Mouse (Mus musculus) right cerebral cortex, adult 2 months (tissue): ENCODE data around the gene Ttc17.

Source experiments
- DNase-seq, 2 experiments: peaks; one replicate each; pipeline ENCODE4 v3.0.0; 2021 to 2022; ENCODE audit warnings: low spot score in 2 of 2

Gene Ttc17

GRCm38 (mm10) chr2:94297467-94297866 lies 109.0 kb downstream of the Ttc17 start:
- DNase-seq = no peak

- peak; percentile 80 to 82 for DNase-seq
Measured at GRCm38 (mm10) chr2:94290483-94290882, 116.0 kb downstream of the Ttc17 start.

GRCm38 (mm10) chr2:94289659-94290058 lies 116.8 kb downstream of the Ttc17 start:
- DNase-seq = no peak

DNA sequence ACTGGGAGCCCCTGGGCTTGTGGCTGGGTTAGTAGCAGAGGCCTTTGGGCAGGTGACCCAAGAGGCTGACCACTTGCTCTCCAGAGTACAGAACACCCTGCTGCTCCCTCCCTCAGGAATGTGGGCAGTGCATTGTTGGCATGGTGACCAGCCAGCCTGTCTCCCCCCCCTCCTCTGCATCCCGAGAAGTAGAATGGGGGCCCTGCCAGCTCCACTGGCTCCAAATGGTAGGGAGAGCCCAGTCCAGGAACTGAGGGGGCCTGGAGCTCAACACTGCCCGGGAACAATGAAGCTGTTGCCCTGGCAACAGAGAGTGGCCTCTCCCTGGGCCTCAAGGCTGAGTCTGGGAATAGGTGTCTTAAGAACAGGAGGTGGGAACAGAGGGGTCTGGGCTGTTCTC lies 117.3 kb downstream of the Ttc17 start:
- peak in 1 of 2 experiments; percentile 34 for DNase-seq

DNA sequence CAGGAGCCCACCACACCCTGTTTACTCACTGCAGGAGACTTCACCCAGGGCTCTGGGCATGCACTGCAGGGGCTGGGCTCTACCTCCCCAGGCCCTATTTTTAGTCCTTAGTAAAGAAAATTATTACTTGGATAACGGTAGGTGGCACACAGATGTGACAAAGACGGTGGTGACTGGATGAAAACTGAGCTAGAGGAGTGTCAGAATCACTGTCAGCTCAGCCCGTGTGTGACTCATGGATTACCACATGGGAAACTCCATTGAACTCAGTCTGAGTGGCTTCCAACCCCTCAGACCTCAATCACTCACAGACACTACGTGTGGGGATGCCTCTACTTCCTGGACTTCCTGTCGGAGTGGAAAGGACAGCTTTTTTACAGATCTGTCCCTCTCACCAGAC lies 118.4 kb downstream of the Ttc17 start:
- peak in 1 of 2 experiments; percentile 9 for DNase-seq

DNA sequence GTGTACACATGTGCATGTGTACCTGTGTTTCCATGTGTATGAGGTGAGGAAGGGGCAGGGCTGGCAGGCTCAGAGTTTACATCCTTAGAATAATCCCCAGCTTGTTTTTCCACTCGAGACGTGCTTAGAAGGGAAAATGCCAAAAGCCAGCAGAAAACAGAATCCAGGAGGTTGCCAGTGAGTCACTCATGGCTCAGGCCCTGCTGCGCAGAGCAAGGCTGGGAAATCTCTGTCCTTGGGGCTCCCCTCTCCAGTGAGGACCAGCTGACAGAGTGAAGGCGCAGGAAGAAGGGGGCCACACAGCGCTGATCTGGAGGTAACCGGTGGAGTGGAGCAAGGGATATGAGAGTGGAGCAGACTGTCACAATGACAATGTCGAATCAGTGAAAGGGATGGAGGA lies 119.1 kb downstream of the Ttc17 start:
- DNase-seq = peak in 1 of 2 experiments; percentile 11

- DNase-seq = no peak
Measured at GRCm38 (mm10) chr2:94283526-94283925, 123.0 kb downstream of the Ttc17 start.

- no peak for DNase-seq
Measured at GRCm38 (mm10) chr2:94279596-94279995, 126.9 kb downstream of the Ttc17 start.

GRCm38 (mm10) chr2:94276103-94276502 lies 130.4 kb downstream of the Ttc17 start:
- DNase-seq = no peak

GRCm38 (mm10) chr2:94275658-94276057 lies 130.8 kb downstream of the Ttc17 start:
- DNase-seq = no peak

DNA sequence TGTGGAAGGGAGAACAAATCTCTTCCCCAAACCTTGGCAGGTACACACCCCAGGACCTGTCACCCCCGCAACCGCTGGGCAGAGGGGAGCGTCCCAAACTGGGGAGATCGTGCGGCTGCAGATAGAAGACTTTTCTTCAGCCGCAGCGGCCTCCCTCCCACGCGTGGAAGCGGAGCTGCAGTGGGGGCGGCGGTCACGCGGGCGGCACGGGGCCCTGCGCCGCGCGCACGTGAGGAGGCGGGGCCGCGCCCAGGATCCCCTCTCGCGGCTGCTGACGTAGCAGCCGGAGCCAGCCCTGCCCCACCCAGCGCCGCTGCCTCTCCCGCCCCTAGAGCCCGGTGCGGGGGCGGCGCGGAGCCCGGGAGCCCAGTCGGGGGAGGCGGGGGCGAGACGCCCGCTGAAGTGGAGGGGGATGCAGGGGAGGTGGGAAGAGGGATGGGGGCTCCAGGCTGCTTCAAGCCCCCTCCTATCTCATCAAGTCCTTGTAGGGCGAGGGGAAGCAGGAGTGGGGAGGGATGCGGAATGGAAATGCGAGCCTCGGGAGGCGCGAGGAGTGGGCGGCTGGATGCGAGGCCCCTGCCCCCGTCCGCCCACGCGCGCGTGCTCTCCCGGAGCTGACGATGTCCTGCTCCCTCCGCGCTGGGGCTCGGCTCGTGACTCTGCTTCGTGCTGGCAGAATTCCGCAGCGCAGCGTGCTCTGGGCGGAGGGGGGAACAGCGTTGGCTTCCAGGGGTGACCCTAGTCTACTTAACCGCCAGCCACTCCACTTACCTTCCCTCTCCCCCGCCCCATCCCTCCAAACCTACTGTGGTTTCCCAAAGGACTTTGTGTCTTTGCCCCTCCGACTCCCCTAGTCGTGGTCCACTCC lies 133.1 kb downstream of the Ttc17 start:
- DNase-seq = peak; percentile 80 to 82

DNA sequence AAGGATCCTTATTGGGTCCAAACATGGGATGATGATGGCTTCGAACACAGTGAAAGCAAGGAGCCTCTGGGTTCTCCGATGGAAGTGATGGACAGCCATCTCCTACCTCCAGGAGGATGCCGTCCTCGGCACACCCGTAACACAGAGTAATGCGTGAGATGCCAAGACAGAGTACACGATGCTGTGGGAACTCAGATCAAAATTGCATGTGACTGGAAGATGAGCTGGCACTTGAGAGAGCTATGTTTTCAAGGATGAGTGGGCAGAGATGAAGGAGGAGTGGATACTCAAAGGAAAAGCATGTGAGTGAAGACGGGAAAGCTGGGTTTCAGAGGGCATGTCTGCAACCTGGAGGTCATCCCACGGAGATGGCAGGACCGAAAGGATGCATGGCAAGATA lies 135.3 kb downstream of the Ttc17 start:
- DNase-seq = no peak

- peak in 1 of 2 experiments; percentile 16 for DNase-seq
Measured at GRCm38 (mm10) chr2:94268835-94269234, 137.7 kb downstream of the Ttc17 start.

DNA sequence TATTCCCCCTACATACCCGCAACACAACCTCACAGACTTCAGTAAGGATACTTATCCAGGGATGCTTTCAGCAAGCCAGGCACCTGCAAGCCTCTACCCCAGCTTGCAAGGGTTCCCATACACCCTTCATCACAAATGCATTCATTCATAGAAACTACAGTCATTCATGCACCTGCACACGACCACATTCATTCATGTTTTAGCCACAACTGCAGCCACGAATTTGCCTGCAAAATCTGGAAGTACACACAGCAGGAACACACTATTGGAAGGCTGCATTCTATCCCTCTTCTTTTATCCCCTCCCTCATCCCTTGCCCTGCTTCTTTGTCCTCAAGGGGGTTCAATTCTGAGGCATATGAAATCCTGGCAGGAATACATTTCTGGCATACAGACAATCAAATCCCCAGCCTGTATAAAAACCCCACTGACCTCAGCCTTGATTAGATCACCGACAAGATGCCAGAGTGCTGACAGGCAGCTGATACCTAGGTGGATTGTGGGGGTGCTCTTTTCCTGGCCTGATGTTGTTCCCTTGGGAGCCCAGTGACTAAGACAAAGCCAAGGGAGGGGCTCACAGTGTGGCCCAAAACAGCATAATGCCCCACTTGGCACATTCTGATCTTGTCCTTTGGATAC lies 139.2 kb downstream of the Ttc17 start:
- DNase-seq = no peak

- DNase-seq = no peak
Measured at GRCm38 (mm10) chr2:94266381-94267160, 139.9 kb downstream of the Ttc17 start.

GRCm38 (mm10) chr2:94265221-94266191 lies 141.0 kb downstream of the Ttc17 start:
- peak; percentile 63 for DNase-seq

DNA sequence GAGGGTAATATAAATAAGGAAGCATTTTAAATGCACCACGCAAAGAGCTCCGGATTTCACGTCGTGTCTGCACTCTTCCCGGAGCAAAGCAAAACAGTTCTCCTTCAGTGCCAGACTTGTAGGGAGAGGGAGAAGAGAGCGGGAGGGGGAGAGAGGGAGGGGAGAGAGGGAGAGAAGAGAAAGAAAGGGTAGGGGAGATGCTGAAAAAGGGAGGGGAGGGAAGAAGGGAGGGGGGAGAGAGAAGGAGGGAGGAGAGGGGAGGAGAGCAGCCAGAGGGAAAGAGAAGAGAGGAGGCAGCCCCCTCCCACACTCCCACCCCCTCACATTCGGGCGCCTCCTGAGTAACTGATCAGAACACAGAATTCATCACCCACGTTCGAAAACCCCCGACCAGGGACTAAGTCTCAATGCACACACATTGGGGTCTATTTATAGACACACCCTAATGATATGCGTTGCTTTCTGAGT lies 141.8 kb downstream of the Ttc17 start:
- DNase-seq = peak in 1 of 2 experiments; percentile 42

DNA sequence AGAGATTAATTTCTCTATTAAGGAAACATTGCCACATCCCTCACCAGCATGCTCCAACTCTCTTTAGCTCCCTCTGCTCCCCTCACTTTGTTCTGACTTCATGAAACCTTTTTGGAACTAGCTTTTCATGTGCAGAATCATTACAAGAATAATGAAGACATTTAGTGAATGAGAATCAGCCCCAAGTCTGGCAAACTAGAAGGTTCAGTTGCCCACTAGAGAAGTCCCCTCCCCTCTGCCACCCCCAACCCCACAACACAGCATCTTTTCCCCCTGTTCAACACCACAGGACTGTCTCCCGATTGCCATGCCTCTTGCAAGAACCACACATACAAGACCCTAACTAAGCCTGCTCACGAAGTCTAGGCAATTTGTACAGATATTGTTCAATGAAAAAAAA lies 142.5 kb downstream of the Ttc17 start:
- no peak for DNase-seq

DNA sequence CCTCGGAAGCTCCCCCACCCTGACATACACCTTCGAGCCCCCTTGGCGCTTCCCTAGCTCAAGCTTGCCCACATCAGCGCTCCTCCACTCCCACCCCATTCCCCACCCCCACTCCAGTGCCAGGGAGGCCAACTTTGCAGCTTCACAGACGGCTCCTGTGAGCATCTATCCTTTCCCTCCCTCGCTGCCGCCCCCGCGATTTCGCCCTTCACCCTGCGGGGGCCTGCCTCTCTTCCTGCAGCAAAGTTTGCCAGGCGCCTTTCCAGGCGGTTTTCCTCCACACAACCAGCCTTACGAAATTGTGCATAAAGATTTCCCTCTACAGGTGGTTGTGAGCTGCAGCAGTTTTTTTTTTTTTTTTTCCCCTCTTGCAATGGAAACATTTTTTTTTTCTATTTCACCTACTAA lies 143.0 kb downstream of the Ttc17 start:
- DNase-seq = peak; percentile 61 to 73

DNA sequence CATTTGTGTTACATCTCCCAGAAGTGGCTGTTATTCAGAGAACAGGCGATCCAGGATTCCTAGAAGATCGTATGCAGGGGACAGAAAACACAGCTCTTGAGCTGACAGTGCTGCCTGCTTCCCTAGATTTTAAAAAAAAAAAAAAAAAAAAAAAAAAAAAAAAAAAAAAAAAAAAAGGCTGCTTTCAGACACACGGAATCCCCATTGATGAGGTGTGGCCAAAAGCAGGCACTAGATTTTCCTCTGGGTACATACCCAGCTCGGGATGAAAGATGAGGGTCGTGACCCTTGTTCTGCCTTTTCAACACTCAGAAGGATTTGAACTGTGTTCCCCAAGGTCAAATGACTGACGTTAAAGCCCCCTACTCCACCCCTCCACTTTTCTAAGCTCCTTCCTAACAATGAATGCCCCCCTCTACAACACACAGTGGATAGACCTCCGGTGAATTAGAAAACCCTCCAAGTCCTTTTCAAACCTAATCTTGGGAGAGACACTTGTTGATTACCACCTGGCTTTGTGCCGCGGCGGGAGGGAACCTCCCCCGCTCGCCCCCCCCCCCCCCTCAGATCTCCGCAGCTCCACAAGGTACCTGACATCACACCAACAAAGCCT lies 143.5 kb downstream of the Ttc17 start:
- no peak for DNase-seq

GRCm38 (mm10) chr2:94254102-94254501 lies 152.4 kb downstream of the Ttc17 start:
- DNase-seq = peak; percentile 24 to 67
